Mouse (Mus musculus) thymus, adult 2 months (tissue): ENCODE results near the gene Olfr1393. TPM values are rescaled to one million over a fixed set of nuclear protein-coding genes. Genes with fewer than 3 reads are reported as not detected.

Experiments used
- DNase-seq: peaks from one replicate; pipeline ENCODE4 v3.0.0; 2021
- H3K27ac ChIP-seq: fragments of 200-500 bp; 2 replicates; pipeline ENCODE4 v1.5.1; 2012; ENCODE audit warnings: low read length, control low read depth; ENCODE audit not compliant: control insufficient read depth, insufficient read depth
- H3K27me3 ChIP-seq: fragments of 200-500 bp; 2 replicates; pipeline ENCODE4 v1.6.1; 2012; ENCODE audit warnings: mild to moderate bottlenecking, low read length, moderate library complexity, mixed read lengths; ENCODE audit not compliant: control insufficient read depth, insufficient read depth
- H3K36me3 ChIP-seq: fragments of 200-500 bp; 2 replicates; pipeline ENCODE4 v1.6.1; 2012; ENCODE audit warnings: mild to moderate bottlenecking, low read length, moderate library complexity; ENCODE audit not compliant: control insufficient read depth, insufficient read depth
- H3K4me1 ChIP-seq: fragments of 200-500 bp; replicated peaks from 2 replicates; pipeline ENCODE4 v1.6.1; 2012; ENCODE audit warnings: low read length; ENCODE audit not compliant: control insufficient read depth, insufficient read depth
- H3K4me3 ChIP-seq: fragments of 200-500 bp; 2 replicates; pipeline ENCODE4 v1.5.1; 2012; ENCODE audit warnings: mild to moderate bottlenecking, low read length, control low read depth, moderate library complexity; ENCODE audit not compliant: control insufficient read depth, insufficient read depth
- CTCF ChIP-seq: fragments of 200-500 bp; IDR thresholded peaks from 2 replicates; pipeline ENCODE4 v1.5.1; 2012; ENCODE audit warnings: mild to moderate bottlenecking, control low read depth, low read length, moderate library complexity, borderline replicate concordance; ENCODE audit not compliant: control insufficient read depth, poor library complexity, insufficient read depth; ENCODE audit errors: extremely low read depth
- POLR2A ChIP-seq: fragments of 200-500 bp; IDR thresholded peaks from 2 replicates; pipeline ENCODE4 v1.6.1; 2012; ENCODE audit warnings: mild to moderate bottlenecking, low read length, control low read depth, moderate library complexity; ENCODE audit not compliant: control insufficient read depth, poor library complexity, insufficient read depth; ENCODE audit errors: extremely low read depth
- WGBS: fragments of 180-500 bp; shearing (Covaris S2); methylation state at CpG from one replicate; pipeline ENCODE4 v1.1.7; 2018; 5-methylcytosine and 5-hydroxymethylcytosine counted together
- polyA plus RNA-seq: library from polyadenylated mRNA; depleted of rRNA; stranded (reverse); fragments of >200 nt; gene quantifications from 2 replicates; pipeline ENCODE4 v1.2.3, GENCODE M21; 2012; rRNA removed

Gene Olfr1393
- polyA plus RNA-seq = 0.40 and 0.41 TPM in 2 replicates

DNA sequence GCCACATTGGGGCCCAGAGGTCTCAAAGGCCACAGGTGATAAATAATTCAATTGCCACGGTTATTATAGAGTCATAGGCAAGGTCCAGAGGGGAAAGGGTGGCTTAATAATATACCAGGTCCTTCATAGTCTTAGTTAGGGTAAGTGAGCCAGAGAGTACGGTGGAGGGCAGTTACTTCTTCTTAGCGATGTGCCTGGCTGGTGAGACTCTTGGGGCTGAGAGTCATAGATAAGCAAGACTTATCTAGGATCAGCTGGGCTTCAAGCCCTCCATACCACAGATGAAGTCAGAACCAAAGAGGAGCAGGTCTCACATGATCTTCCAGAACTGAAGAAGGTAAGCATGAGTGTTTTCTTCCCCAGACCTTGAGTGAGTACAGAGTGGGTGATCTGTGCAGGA is at the start of gene Olfr1393:
Gene Olfr1393 (plus strand): TSS at position 83 of the 400 bp plus-strand sequence.
- Histone ChIP-seq H3K27me3 (no peaks in the 10 kb centered on the region), H3K4me1 (no peaks in the 10 kb centered on the region), H3K36me3 (no peaks in the 10 kb centered on the region), H3K4me3 (no peak within 1 kb of the TSS), H3K27ac (no peak within 1 kb of the TSS)
- no peak for DNase-seq
- no peak for TF ChIP-seq CTCF
- no peak for TF ChIP-seq POLR2A
- 93% methylated on average over 3 of the region's 3 CpGs for WGBS

DNA sequence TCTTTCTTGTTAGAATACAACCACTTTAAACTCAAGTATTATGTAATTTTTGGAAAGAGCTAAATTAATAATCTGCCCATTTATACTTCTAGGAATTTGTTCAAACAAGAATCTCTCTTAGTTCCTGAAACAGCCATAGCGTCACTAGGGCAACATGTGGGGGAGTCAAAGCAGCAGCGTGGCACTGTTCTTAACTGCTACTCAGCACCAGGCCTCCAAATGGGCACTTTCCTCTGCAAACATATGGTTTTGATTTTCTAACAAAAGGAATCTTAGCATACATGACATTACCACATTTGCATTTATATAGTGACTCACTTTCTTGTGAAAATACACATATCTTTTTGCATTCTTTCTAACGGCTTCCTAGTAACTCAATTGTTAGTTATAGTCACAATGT is 45.3 kb upstream of the Olfr1393 start:
- H3K27me3 ChIP-seq = no peaks in the 10 kb centered on the region
- TF ChIP-seq POLR2A (no peak), CTCF (no peak)
- no peaks in the 10 kb centered on the region for H3K36me3 ChIP-seq
- no peak for DNase-seq
- 88% methylated on average over 3 of the region's 3 CpGs for WGBS
- H3K4me3 ChIP-seq = no peak overlapping the region
- H3K27ac ChIP-seq = no peak overlapping the region
- no peaks in the 10 kb centered on the region for H3K4me1 ChIP-seq

DNA sequence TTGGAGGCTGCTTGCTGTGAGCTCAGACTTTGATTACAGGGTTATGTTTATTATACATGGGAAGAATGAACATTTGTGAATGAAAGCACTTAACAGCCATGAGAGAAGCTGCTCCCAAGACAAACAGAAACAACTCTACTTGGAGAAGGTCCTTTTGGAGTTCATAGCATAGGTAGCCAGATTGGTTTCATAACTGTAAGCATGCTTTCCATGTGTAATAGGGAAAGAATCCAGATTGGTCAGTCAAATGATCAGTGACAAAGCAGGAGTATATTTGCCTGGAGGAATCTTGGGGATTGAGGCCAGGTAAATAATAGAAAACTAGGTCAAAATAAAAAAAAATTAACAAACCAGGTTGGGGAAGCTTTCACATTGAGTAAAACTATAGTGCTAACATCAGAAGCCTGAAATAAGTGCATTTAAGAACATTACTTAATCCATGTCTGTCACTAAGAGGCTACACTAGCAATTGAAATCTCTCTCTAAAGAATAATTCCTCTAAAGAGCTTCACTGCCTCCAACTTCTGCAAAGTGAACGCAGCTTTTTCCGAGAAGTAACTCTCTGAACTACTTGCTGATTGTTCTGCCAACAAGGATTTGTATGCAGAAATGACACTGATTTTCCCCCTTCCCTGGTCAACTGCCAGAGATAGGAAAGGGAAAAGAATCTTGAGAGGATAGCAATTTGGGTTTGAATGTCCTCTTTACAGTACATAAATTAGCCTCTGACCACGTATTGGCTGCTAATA is 42.5 kb upstream of the Olfr1393 start:
- TF ChIP-seq CTCF (no peak), POLR2A (no peak)
- Histone ChIP-seq H3K4me3 (no peak overlapping the region), H3K36me3 (no peaks in the 10 kb centered on the region), H3K27ac (no peak overlapping the region), H3K4me1 (no peaks in the 10 kb centered on the region), H3K27me3 (no peaks in the 10 kb centered on the region)
- 80% methylated on average over 3 of the region's 3 CpGs for WGBS
- no peak for DNase-seq

DNA sequence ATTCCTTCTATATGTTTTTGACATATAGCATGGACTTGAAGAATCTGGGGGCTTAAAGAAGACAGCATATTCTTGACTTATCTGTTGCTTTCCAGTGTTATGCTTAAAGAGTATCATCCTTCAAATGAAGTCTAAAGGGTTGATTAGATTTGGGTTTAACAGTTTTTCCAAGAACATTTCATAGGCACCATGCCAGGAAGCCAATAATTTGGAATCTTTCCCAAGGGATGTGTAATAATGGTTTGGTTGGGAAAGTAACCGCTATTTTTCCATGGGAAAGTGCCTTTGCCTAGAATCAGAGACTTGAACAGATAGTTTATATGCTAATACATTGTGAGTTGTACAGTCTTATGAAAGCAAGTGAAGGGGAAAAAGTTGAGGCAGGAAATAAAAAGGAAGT is 41.2 kb upstream of the Olfr1393 start:
- H3K36me3 ChIP-seq = no peaks in the 10 kb centered on the region
- H3K4me1 ChIP-seq = no peaks in the 10 kb centered on the region
- DNase-seq = no peak
- no peak for TF ChIP-seq CTCF
- no peak overlapping the region for H3K27ac ChIP-seq
- H3K27me3 ChIP-seq = no peaks in the 10 kb centered on the region
- no peak overlapping the region for H3K4me3 ChIP-seq
- WGBS = 96% methylated on average over 1 of the region's 1 CpGs

DNA sequence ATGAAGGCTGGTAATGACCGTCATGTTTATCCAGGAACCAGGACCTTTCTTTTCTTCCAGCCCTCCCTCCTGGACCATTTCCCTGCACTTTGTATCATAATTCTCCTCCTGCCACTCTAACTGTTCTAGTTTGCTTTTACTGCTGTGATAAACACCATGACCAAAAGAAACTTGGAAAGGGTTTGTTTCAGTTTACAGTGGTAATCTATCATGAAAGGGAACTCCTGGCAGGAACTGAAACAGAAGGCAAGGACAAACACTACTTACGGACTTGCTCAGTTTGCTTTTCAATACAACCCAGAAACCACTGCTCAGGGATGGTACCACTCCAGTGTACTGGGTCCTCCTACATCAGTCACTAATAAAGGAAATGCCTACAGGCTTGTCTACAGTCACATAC is 40.6 kb upstream of the Olfr1393 start:
- DNase-seq = no peak
- H3K27me3 ChIP-seq = no peaks in the 10 kb centered on the region
- H3K4me3 ChIP-seq = no peak overlapping the region
- H3K27ac ChIP-seq = no peak overlapping the region
- WGBS = 88% methylated on average over 2 of the region's 2 CpGs
- no peaks in the 10 kb centered on the region for H3K36me3 ChIP-seq
- no peaks in the 10 kb centered on the region for H3K4me1 ChIP-seq
- TF ChIP-seq CTCF (no peak), POLR2A (no peak)

DNA sequence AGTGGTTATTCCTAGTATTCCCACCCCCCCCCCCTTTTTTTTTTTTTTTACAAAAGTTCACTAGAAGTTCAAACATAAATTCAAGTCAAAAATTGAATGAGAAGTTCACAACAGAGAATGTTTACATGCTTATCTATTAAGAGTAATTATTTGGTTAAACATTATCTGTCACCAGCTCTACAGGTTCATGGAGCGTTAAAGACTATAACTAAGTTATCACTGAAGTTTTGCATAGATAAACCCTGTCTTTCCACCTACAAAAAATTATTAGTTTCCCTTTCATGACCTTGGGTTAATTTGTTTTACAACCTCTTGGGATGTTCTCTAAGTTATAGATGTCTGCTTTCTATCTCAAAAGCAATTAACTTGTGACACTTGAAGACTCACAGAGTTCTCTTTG is 37.8 kb upstream of the Olfr1393 start:
- H3K27me3 ChIP-seq = no peaks in the 10 kb centered on the region
- TF ChIP-seq POLR2A (no peak), CTCF (no peak)
- no peak overlapping the region for H3K4me3 ChIP-seq
- DNase-seq = no peak
- H3K36me3 ChIP-seq = no peaks in the 10 kb centered on the region
- H3K4me1 ChIP-seq = peaks cover 7% of the 10 kb centered on the region
- WGBS = 96% methylated on average over 1 of the region's 1 CpGs
- H3K27ac ChIP-seq = no peak overlapping the region

DNA sequence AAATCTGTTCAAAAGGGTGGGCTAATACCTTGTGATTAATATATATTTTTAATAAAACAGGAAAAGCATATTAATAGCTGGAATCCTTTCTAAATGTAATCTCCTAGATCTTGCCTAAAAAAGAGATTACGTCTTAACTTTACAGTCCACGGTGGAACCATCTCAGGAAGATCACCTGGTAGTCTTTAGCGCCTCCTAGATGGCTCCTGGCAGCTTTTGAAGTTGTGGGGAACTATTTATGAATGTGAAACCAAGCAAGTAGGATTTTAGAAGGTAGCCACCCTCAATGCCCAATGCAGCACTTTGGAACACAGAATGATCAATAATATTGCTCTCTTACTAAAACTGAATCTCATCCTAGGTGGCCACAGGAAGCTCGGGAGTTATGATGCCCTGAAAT is 37.2 kb upstream of the Olfr1393 start:
- 38% methylated on average over 4 of the region's 4 CpGs for WGBS
- no peaks in the 10 kb centered on the region for H3K27me3 ChIP-seq
- no peak for DNase-seq
- no peak overlapping the region for H3K27ac ChIP-seq
- no peak overlapping the region for H3K4me3 ChIP-seq
- TF ChIP-seq CTCF (no peak), POLR2A (no peak)
- no peaks in the 10 kb centered on the region for H3K36me3 ChIP-seq
- peaks cover 12% of the 10 kb centered on the region for H3K4me1 ChIP-seq
